Mouse (Mus musculus) embryonic facial prominence, embryonic 10.5 days (tissue): Measurements from ENCODE around the gene Hspa1b. TPM values are rescaled to one million over a fixed set of nuclear protein-coding genes. Genes with fewer than 3 reads are reported as not detected.
"Not testable (repeated sequence)": the region's sequence is repeated elsewhere in the genome, so short reads cannot be mapped to it uniquely, and the experiment has no call there.

Source experiments
- DNase-seq: peaks from one replicate; pipeline ENCODE4 v3.0.0-alpha.2; 2017; ENCODE audit warnings: low spot score
- H3K27ac ChIP-seq: fragments of 300-500 bp; sonication (generic); replicated peaks from 2 replicates; pipeline ENCODE4 v1.5.1; 2016; ENCODE audit warnings: mild to moderate bottlenecking
- H3K27me3 ChIP-seq: fragments of 300-500 bp; sonication (generic); replicated peaks from 2 replicates; pipeline ENCODE4 v1.6.1; 2016; ENCODE audit warnings: low read depth, mild to moderate bottlenecking; ENCODE audit not compliant: poor library complexity, severe bottlenecking
- H3K36me3 ChIP-seq: fragments of 300-500 bp; sonication (generic); replicated peaks from 2 replicates; pipeline ENCODE4 v1.6.1; 2016; ENCODE audit warnings: mild to moderate bottlenecking, moderate library complexity
- H3K4me1 ChIP-seq: fragments of 300-500 bp; sonication (generic); 2 replicates; pipeline ENCODE4 v1.6.1; 2016
- H3K4me3 ChIP-seq: fragments of 300-500 bp; sonication (generic); 2 replicates; pipeline ENCODE4 v1.5.1; 2016; ENCODE audit warnings: mild to moderate bottlenecking, moderate library complexity
- H3K9me3 ChIP-seq: fragments of 300-500 bp; sonication (generic); 2 replicates; pipeline ENCODE4 v1.6.1; 2016; ENCODE audit warnings: mild to moderate bottlenecking
- WGBS: fragments of 180-500 bp; shearing (Covaris S2); methylation state at CpG from one replicate; pipeline ENCODE4 v1.1.7; 2016; 5-methylcytosine and 5-hydroxymethylcytosine counted together
- polyA plus RNA-seq: library from polyadenylated mRNA; unstranded; fragments of >200 nt; fragmentation: Nextera tagmentation; extraction: Ambion mirVana; gene quantifications from 2 replicates; pipeline ENCODE4 v1.2.1, GENCODE M21; 2016

Gene Hspa1b
- polyA plus RNA-seq, 1 experiment from 2014 or later = 0.15 TPM

DNA sequence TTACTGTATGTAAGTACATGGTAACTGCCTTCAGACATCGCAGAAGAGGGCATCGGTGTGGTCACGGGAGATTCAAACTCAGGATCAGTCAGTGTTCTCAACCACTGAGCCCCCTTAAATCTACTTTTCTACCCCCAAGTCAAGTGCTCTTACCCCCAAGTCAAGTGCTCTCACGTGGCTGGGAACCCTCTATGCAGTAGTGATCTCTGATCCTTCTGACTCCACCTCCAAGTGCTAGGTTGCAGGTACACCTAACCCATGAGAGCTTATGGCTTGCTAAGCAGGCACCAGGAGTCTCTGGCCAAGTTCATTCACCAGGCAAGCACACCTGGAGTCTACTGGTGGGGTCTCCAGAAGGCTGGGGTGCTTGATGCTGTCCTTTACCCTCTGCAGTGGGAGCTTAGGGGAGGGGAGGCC, 9.5 kb downstream of the Hspa1b start:
- 32% methylated on average over 4 of the region's 4 CpGs for WGBS
- no peaks in the 10 kb centered on the region for H3K9me3 ChIP-seq
- peaks cover 9% of the 10 kb centered on the region for H3K4me1 ChIP-seq
- H3K27me3 ChIP-seq = peaks cover 3% of the 10 kb centered on the region; the same call in 1 of the 2 replicates
- DNase-seq = peak; percentile 53
- peaks cover 26% of the 10 kb centered on the region for H3K36me3 ChIP-seq
- H3K27ac ChIP-seq = peak overlapping the region; percentile 98; the same call in 1 of the 2 replicates
- peak overlapping the region; percentile 82 for H3K4me3 ChIP-seq

GRCm38 (mm10) chr17:34948721-34949552, 10.1 kb downstream of the Hspa1b start:
- WGBS = 67% methylated on average over 9 of the region's 9 CpGs
- DNase-seq = peak; percentile 23
- H3K27me3 ChIP-seq, H3K27ac ChIP-seq, H3K9me3 ChIP-seq, H3K4me1 ChIP-seq: not testable (repeated sequence)
- peaks cover 26% of the 10 kb centered on the region for H3K36me3 ChIP-seq
- H3K4me3 ChIP-seq = peak overlapping the region; percentile 82; the same call in 1 of the 2 replicates

- no peaks in the 10 kb centered on the region for H3K9me3 ChIP-seq
- H3K27ac ChIP-seq = no peak overlapping the region
- H3K4me1 ChIP-seq = peaks cover 9% of the 10 kb centered on the region
- 30% methylated on average over 8 of the region's 8 CpGs for WGBS
- peaks cover 26% of the 10 kb centered on the region for H3K36me3 ChIP-seq
- DNase-seq = peak; percentile 62
- 0 out of 2 replicates have a peak overlapping the region, but pooled peaks have one; percentile 21 for H3K4me3 ChIP-seq
- H3K27me3 ChIP-seq = no peaks in the 10 kb centered on the region
Measured at GRCm38 (mm10) chr17:34947606-34948005, 11.4 kb downstream of the Hspa1b start.

GRCm38 (mm10) chr17:34946486-34947140, 12.4 kb downstream of the Hspa1b start:
- WGBS = 89% methylated on average over 5 of the region's 5 CpGs
- DNase-seq = no peak
- Histone ChIP-seq H3K27me3 (no peaks in the 10 kb centered on the region), H3K36me3 (peaks cover 24% of the 10 kb centered on the region), H3K4me3 (no peak overlapping the region), H3K4me1 (peaks cover 13% of the 10 kb centered on the region), H3K9me3 (no peaks in the 10 kb centered on the region), H3K27ac (no peak overlapping the region)

DNA sequence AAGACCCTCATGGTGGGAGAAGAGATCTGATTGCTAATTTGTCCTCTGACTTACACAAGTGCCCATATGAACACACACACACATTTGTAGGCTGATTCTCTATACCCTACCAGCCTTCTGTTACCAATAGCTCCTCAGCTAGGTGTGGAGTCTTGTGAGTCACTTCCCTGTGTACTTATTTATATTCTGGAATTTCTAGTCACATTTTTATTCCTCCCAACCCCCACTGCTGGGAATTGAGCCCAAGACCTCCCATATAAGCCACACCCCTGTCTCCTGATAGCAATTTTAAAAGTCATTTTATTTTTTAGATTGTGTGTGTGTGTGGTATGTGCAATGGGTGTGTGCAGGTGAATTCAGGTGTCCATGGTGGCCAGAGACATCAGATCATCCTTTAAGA, 14.7 kb downstream of the Hspa1b start:
- peaks cover 2% of the 10 kb centered on the region for H3K36me3 ChIP-seq
- DNase-seq = no peak
- no peaks in the 10 kb centered on the region for H3K9me3 ChIP-seq
- peaks cover 8% of the 10 kb centered on the region for H3K4me1 ChIP-seq
- H3K4me3 ChIP-seq = no peak overlapping the region
- no peak overlapping the region for H3K27ac ChIP-seq
- H3K27me3 ChIP-seq = no peaks in the 10 kb centered on the region

DNA sequence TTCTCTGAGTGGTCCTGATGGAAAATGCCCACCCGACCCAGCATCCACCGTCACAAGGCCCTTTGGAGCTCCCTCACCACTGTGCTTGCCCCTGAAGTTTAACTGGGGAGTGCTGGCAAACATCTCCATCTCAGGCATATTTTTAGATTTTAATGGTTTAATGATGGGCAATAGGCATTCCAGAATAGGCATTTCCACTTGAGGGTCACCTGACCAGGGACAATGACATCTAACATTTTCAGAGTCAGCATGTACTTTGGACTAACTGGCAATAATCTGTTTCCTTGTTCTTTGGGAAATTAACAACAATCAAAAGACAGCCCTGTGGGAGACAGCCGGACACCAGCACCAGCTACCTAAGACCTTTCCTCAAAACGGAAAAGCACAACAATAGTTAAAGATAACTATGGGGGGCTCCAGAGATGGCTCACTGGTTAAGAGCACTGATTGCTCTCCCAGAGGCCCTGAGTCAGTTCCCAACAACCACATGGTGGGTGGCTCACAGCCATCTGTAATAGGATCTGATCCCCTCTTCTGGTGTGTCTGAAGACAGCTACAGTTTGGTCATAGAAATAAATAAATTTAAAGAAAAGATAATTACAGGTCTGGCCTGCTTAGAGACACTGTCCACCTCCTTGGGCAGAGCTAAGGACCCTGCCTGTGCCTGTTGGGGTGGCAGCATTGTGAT, 15.8 kb downstream of the Hspa1b start:
- WGBS = 86% methylated on average over 4 of the region's 4 CpGs
- H3K27me3 ChIP-seq = no peaks in the 10 kb centered on the region

DNA sequence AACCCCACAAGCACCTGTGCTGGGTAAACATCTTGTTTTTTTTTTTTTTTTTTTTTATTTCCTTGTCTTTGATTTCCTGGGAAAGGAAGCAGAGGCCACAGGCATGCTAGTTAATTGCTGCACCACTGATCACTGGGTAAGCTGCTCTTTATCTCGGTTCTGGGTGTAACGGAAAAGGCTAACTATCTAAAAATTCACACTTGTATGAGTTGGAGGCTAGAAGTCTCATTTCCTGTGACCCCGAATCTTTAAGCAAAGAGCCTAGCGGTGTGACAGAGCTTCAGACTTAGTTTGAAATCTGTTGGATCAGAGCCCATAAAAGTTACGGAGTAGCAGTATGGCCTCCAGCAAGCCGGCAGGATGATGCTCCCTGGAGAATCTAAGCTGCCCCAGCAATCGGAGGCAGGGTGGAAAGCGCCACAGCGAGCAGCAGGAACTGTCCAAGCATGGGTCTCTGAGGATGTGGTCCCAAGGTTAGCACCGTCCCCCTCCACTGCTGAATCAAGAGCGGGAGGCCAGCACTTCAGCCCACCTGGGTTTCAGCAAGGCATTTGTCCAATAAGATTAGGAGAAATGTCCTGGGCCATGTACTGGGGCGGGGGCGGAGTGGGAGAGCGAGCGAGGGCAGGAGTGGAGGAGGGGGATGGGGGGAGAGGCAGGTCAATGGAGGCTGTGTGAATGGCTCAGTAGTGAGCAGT, 17.5 kb downstream of the Hspa1b start:
- peak; percentile 72 for DNase-seq
- H3K4me3 ChIP-seq = peak overlapping the region; percentile 52
- WGBS = 8% methylated on average over 15 of the region's 15 CpGs
- no peaks in the 10 kb centered on the region for H3K9me3 ChIP-seq
- H3K27me3 ChIP-seq = no peaks in the 10 kb centered on the region
- H3K36me3 ChIP-seq = no peaks in the 10 kb centered on the region
- H3K4me1 ChIP-seq = peaks cover 8% of the 10 kb centered on the region
- H3K27ac ChIP-seq = peak overlapping the region; percentile 80

More for the DNA sequence above, 15.8 kb downstream of the Hspa1b start:
- no peak for DNase-seq
- H3K27ac ChIP-seq = no peak overlapping the region
- no peak overlapping the region for H3K4me3 ChIP-seq
- peaks cover 8% of the 10 kb centered on the region for H3K4me1 ChIP-seq
- no peaks in the 10 kb centered on the region for H3K36me3 ChIP-seq
- H3K9me3 ChIP-seq = no peaks in the 10 kb centered on the region

DNA sequence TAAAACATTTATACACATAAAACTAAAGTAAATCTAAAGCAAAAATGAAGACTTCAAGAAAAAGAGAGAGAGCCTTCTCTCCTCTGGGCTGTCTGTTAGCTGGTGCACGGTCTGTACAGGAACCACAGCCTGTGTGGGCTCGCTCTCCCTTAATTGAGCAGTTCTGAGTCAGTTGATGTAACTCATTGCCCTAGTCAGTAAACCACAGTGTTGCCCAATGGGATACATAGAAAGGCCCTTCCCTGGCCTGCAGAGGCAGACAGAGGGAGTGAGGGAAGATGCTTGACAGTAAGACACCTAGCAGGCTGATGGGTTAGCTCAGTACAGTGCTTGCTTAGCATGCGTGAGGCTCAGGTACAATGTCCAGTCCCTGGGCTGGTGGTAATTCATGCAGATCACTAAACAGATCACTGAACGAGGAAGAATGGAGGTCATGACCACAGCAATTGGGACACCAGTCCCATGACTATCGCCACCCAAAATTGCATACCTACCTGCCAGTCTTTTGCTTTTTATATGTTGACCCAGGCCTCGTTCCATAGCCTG, 21.0 kb downstream of the Hspa1b start:
- 88% methylated on average over 6 of the region's 6 CpGs for WGBS
- peaks cover 30% of the 10 kb centered on the region for H3K4me1 ChIP-seq
- no peaks in the 10 kb centered on the region for H3K27me3 ChIP-seq
- peaks cover 6% of the 10 kb centered on the region; the same call in 1 of the 2 replicates for H3K36me3 ChIP-seq
- H3K27ac ChIP-seq = no peak overlapping the region
- H3K9me3 ChIP-seq = no peaks in the 10 kb centered on the region
- no peak overlapping the region for H3K4me3 ChIP-seq
- DNase-seq = no peak

DNA sequence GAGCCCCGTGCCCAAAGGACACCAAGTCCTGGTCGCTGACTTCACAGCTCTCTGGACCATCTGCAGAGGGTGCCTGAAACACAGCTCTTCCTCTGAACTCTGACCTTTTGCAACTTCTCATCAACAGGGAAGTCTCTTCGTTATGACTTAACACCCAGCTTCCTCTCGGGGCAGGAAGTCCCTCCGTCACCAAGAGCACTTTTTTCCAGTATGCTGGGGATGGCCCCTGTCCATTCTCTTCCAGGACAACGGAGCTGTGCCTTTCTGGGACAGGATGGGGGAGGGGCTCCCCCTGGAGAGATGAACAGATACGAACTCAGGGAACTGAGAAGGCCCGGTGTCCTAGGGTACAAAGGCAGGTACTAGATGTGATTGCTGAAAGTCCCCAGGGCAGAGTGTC, 24.2 kb downstream of the Hspa1b start:
- 35% methylated on average over 8 of the region's 8 CpGs for whole genome bisulfite sequencing
- H3K9me3 ChIP-seq = no peaks in the 10 kb centered on the region
- H3K4me1 ChIP-seq = peaks cover 37% of the 10 kb centered on the region
- peak overlapping the region; percentile 63 for H3K27ac ChIP-seq
- H3K36me3 ChIP-seq = peaks cover 12% of the 10 kb centered on the region; the same call in 1 of the 2 replicates
- 0 out of 2 replicates have a peak, but pooled peaks cover 4% of the 10 kb centered on the region for H3K27me3 ChIP-seq
- DNase-seq = no peak
- H3K4me3 ChIP-seq = peak overlapping the region; percentile 29; the same call in 1 of the 2 replicates

GRCm38 (mm10) chr17:34934031-34934430, 25.0 kb downstream of the Hspa1b start:
- peak overlapping the region; percentile 29; the same call in 1 of the 2 replicates for H3K4me3 ChIP-seq

GRCm38 (mm10) chr17:34932287-34932686, 26.8 kb downstream of the Hspa1b start:
- DNase-seq = no peak
- 92% methylated on average over 8 of the region's 8 CpGs for WGBS
- Histone ChIP-seq H3K36me3 (peaks cover 12% of the 10 kb centered on the region; the same call in 1 of the 2 replicates), H3K9me3 (no peaks in the 10 kb centered on the region), H3K27ac (no peak overlapping the region), H3K27me3 (0 out of 2 replicates have a peak, but pooled peaks cover 4% of the 10 kb centered on the region), H3K4me1 (peaks cover 37% of the 10 kb centered on the region), H3K4me3 (peak overlapping the region; percentile 82)

More at GRCm38 (mm10) chr17:34934031-34934430, 25.0 kb downstream of the Hspa1b start:
- peaks cover 12% of the 10 kb centered on the region; the same call in 1 of the 2 replicates for H3K36me3 ChIP-seq
- 0 out of 2 replicates have a peak, but pooled peaks cover 4% of the 10 kb centered on the region for H3K27me3 ChIP-seq
- H3K9me3 ChIP-seq = no peaks in the 10 kb centered on the region
- DNase-seq = peak; percentile 22
- 50% methylated on average over 24 of the region's 24 CpGs for WGBS
- peak overlapping the region; percentile 63; the same call in 1 of the 2 replicates for H3K27ac ChIP-seq
- H3K4me1 ChIP-seq = peaks cover 37% of the 10 kb centered on the region
